Mouse (Mus musculus): ENCODE measurements around the gene Ypel2. TPM values are rescaled to one million over a fixed set of nuclear protein-coding genes. Genes with fewer than 3 reads are reported as not detected.
"Not testable (repeated sequence)": the region's sequence is repeated elsewhere in the genome, so short reads cannot be mapped to it uniquely, and the experiment has no call there.

The Ypel2 gene
- total RNA-seq (2022): 10 to 100 TPM; 44.2 to 53.3 (median 48.8) TPM

- peak; percentile 96 to 99 for DNase-seq (ENCODE audit: low spot score in 2 of 2)
These were observed at the start of gene Ypel2 for GRCm38 (mm10) chr11:86993041-86994037. Ypel2 (minus strand) TSS chr11:86993707.

DNA sequence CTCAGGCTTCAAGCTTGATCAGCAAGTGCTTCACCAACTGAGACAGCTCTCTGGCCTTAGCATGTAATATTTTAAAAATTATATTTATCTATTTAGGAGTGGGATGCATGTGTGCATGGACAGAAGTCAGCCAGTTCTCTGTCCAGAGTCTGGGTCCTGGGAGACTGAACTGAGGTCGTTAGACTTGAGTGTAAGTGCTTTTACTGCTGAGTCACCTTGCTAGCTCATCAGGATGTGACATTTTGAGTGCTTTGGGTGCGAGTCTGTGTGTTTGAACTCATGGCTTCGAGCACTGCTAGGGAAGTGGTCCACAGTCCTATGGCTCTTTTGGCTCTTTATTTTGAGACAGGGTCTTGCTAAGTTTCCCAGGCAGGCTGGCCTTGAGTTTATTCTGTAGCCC is 49.5 kb upstream of the Ypel2 start:
- no peak for DNase-seq (ENCODE audit: low spot score in 2 of 2)

DNA sequence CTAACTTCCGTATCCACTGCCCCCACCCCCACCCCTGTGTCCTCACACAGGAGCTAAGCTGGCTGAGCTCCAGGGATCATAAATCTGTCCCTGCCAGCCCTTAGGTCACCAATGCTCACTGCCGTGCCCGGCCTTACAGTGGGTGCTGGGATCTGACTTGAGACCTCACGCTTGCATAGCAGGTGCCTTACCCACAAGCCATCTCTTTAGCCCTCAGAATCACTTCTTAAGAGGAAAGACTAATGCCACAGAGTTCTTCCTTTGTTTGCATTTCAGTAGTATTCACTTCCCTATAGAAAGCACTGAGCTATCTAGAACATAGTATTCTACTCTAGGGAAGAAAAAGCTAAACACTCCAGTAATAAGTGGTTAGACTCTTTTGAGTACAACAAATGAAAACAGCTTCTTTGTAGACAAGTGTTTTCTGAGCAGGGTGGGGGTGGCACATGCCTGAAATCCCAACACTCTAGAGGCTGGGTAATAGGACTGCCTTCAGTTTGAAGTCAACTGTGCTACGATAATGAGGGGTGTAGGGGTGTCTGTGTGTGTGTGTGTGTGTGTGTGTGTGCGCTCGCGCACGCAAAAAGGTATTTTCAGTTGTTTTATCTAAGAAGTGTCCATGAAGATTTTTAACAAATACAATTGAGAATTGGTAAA is 45.9 kb upstream of the Ypel2 start:
- no peak for DNase-seq (ENCODE audit: low spot score in 2 of 2)

DNA sequence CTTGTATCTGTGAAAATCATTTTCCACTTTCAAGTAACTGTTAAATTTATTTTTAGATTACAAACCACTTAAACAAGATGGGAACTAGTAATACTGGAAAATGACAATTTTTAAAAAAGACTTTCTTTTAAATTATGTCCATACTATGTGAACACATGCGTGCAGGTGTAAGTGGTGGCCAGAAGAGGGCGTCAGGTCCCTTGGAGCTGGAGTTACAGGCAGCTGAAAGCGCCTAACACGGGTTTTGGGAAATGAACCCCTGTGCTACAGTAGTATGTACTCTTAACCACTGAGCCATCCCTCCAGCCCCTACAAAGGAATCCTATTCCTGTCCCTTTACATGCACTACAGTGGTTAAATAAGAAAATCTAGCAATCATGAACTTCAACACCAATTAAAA is 42.7 kb upstream of the Ypel2 start:
- no peak for DNase-seq (ENCODE audit: low spot score in 2 of 2)

GRCm38 (mm10) chr11:87028212-87028611 is 34.7 kb upstream of the Ypel2 start:
- no peak for DNase-seq (ENCODE audit: low spot score in 2 of 2)

DNA sequence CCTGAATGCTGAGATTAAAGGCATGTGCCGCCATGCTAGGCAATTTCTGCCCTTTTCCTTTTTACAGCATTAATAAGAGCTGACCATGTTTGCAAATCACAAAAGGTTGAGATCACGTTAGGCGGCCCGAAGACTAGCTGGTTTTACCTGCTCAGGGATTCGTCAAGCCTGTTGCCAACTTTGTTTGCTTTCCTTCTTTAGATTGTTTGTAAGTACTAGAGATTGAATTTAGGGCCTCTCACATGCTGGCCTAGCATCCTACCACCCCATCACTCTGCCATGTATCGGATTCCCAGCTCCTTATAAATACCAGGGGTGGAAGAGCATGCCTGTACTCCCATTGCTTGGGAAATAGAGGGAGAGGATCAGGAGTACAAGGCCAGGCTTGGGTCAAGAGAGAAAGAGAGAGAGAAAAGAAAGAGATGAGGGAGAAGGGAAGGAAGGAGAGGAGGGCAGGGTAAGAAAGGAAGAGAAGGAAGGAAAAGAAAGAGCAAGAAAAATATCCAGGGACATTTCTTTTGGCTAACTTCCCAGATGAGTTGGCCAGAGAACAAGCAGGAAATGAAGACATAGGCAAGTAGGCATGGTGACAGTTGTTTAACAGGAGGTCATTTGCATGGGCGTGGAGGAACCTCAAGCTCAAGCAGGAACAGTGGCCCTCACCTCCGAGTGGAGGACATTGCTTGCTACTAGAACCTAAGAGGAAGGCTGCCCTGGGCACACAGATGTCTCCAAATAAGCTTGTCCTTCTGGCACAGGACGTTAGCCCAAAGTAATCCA is 32.8 kb upstream of the Ypel2 start:
- no peak for DNase-seq (ENCODE audit: low spot score in 2 of 2)

DNA sequence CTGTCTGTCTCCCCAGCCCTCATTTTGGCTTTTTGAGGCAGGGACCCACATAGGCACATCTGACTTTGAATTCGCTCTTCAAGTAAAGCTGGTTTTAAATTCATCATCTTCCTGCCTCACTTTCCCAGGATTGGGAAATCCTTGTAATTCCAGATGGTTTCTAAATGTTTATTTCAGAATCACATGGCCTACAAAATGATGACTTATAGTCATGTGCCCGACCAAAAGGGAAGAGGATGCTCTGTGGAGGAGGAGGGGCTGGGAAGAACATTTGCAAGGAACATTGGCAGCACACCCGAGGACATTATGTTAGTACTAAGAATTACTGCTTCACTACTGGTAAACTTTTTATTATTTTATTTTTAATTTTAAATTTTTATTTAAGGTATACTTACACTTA is 31.8 kb upstream of the Ypel2 start:
- DNase-seq (ENCODE audit: low spot score in 2 of 2): no peak

DNA sequence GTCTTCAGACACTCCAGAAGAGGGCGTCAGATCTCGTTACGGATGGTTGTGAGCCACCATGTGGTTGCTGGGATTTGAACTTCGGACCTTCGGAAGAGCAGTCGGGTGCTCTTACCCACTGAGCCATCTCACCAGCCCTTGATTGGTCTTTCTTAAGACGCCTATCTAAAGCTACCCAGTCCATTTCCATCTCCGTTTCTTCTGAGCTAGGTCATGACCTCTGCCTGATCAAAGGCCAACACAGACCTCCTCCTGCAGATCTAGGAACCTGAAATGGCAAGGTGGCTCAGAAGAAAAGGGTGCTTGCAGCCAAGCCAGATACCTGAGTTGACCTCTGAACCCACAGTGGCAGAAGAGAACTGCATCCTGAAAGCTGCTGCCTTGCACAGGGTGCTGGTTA is 29.7 kb upstream of the Ypel2 start:
- DNase-seq (ENCODE audit: low spot score in 2 of 2): not testable (repeated sequence)

- DNase-seq (ENCODE audit: low spot score in 2 of 2): no peak
These were observed 29.3 kb upstream of the Ypel2 start for GRCm38 (mm10) chr11:87022765-87023164.

DNA sequence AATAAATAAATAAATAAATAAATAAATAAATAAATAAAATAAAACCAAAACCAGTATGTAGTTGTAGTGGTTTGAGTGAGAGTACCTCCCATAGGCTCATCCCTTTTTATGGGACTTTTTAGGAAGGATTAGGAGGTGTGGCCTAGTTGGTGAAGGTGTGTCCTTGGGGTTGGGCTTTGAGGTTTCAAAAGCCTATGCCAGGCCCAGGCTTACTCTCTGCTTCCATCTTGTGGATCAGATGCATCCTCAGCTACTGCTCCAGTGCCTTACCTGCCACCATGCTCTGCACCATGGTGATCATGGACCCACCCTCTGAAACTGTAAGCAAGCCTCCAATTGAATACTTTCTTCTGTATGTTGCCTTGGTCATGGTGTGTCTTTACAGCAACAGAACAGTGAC is 28.0 kb upstream of the Ypel2 start:
- no peak for DNase-seq (ENCODE audit: low spot score in 2 of 2)

- no peak for DNase-seq (ENCODE audit: low spot score in 2 of 2)
These were observed 26.9 kb upstream of the Ypel2 start for GRCm38 (mm10) chr11:87020449-87020848.

DNA sequence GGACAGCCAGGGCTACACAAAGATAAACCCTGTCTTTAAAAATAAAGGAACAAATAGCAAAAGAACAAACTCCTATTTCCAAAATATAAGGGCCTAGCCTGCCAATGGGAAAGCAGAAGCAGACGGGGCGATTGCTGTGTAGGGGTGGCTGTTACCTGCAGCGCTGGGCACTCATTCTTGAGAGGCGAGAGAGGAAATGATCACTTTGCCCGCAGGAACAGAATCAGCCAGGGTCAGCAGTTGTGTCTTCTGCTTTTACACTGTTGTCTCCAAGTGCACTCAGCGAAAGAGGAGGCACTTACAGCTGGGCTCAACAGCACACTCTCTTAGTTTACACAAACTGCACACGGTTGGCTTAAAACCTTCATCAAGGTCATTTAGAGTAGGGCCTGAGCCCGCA is 25.9 kb upstream of the Ypel2 start:
- no peak for DNase-seq (ENCODE audit: low spot score in 2 of 2)

DNA sequence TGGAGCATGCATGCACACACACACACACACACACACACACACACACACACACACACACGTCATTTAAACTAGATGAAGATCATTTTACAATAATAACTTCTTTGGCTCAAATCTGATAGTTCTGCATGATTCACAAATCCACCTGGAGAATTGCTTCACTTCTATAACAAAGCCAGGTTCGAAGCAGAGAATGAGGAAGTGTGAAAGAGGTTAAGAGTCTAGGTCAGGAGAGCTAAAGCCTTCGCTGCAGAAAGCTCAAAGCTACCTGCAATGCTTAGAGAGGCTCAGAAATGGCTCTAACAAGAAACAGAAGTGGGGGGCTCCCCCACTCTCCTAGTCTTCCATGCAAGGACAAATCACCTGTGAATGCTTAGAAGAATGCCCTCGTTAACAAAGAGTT is 24.6 kb upstream of the Ypel2 start:
- no peak for DNase-seq (ENCODE audit: low spot score in 2 of 2)

- no peak for DNase-seq (ENCODE audit: low spot score in 2 of 2)
These were observed 22.2 kb upstream of the Ypel2 start for GRCm38 (mm10) chr11:87015691-87016090.

DNA sequence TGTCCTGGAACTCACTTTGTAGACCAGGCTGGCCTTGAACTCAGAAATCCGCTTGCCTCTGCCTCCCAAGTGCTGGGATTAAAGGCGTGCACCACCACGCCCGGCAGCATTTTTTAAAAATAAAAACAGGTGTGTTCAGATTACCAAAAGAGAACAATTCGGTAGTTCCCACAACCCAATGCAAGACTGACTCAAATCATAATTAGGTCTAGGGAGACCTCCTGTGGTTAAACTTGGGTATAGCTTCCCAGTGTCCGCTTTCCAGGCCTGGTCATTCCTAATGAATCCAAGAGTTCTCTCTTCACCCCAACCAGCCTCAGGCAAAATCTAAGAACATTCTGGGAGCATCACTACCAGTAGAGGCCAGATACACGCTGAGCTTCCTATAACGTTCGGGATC is 17.0 kb upstream of the Ypel2 start:
- DNase-seq (ENCODE audit: low spot score in 2 of 2): no peak

DNA sequence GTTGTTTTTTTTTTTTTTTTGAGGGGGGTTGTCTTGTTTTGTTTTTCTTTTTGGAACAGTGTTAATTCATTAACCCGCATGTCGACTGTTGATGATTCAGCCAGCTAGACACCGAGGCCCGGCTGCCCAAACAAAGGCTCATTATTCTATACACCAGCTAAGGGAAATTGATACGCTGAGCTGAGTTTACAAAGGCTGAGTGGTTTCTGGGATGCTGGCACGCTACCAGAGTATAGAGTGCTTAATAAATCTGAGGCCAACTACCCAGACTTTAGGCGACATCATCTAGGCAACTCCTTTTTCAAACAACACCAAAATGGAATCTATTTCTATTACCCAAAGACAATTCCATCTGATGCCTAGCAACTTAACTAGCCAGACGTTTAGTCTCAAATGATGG is 13.9 kb upstream of the Ypel2 start:
- no peak for DNase-seq (ENCODE audit: low spot score in 2 of 2)

DNA sequence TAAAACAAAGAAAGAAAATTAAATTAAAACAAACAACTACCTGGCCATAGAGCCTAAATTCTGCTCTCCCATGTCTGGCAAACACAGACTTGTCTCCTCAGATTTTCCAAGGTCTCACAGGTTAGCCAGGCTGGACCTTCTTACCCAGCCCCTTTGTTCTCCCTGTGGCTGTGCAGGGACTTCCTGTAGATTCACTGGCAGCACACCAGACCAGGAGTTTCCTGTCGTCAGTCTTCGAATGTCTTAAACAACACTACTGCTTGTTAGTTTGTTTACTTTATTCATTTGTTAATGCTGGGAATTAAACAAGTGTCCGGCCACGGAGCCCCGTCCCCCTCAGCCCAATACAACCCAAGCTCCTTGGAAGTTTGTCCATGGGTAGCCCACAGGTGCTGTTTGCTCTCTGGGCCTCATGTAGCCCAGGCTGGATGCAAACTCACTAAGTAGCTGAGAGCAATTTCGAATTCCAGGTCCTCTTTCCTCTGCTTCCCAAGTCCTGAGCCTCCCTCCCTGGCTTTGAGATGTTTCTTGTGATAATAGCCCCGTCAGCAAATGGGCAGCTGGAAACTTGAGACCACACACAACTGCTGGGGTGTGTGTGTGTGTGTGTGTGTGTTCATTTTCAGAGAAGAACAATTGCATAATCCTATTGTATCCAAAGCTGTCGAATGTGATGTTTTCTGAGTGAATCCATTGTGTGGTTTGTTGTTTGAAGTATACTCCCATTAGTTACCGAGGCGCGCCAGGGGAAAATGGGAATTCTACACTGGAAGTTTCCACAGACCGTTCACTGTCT is 11.7 kb upstream of the Ypel2 start:
- no peak for DNase-seq (ENCODE audit: low spot score in 2 of 2)

DNA sequence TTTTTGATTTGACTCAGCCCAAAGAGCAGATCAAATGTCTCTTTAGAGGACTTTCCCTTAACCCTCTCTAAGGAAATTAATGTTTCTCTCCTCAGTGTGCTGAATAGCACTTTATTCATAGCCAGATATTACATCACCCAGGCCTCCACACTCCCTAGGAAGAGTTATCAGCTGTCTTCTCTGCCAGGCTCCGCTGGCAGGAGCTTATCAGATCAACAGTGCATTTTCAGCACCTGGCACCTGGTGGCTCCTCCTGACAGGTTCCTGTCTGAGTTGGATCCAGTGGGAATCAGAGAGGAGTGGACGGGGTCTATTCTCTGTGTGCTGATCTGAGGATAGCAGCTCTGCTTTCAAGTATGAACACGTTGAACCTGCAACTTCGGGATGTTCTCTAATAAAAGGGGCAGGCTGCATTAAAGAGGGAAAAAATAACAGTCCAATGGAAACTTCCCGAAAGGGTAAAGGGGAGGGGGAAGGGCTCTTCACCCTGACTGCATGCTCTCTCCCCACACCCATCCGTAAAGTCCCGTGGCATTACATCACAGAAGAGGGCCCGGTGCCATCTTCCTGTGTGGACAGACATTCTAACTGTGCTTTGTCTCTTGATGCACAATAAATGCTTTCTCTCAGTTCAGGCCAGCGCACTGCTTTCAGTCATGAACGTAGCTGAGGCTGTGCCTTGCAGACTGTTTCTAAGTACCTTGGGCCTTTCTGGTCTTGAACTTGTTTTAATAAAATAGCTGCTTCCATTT is 8.7 kb upstream of the Ypel2 start:
- DNase-seq (ENCODE audit: low spot score in 2 of 2): peak in 1 of 2 experiments; percentile 68

DNA sequence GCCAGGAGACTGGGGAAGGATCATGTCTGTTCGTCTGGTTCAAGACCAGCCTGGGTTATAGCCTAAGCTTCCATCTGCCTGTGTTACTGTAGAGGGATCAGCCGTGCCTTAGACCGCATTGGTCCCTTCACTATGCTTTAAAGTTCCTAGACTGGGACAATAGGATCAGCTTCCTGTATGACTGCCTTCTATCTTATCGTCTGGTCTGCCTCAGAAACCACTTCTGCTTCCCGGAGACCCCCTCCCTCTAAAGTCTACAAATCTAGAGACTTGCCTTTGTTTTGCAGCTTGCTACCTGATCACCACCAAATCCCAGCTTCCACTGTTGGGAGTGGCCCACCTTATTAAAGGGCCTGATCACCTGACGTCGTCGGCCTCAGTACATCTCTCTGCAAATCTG is 7.7 kb upstream of the Ypel2 start:
- DNase-seq (ENCODE audit: low spot score in 2 of 2): no peak

DNA sequence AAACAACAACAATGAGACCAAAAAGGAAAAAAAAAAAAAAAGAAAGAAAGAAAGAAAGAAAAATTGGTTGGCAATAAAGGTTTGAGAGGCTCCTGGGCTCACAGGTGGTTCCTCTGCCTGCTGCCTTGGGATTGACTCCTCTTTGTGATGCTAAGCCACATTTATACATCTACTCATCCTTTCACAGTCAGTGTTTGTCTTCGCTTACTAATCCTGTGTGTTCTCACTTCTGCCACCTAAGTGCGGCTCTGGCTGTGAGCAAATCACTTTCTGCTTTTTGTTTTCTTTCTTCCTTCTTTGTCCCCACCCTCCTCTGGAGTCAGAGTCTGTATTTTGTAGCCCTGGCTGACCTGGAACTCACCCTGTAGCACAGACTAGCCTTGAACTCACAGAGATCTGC is 2.8 kb upstream of the Ypel2 start:
- no peak for DNase-seq (ENCODE audit: low spot score in 2 of 2)
